Mouse (Mus musculus) forebrain, postnatal 0 days (tissue): ENCODE data around the gene Sap25. TPM values are rescaled to one million over a fixed set of nuclear protein-coding genes. Genes with fewer than 3 reads are reported as not detected.
A peak's percentile ranks its signal among the peaks of the same experiment; 100 is the strongest.

Experiments used
- ATAC-seq: fragments of 200-750 bp; cut with Nextera tagmentation; 2 replicates; pipeline ENCODE4 v1.8.0; 2017; ENCODE audit warnings: mild to moderate bottlenecking, moderate library complexity
- DNase-seq: peaks from one replicate; pipeline ENCODE4 v3.0.0-alpha.2; 2015
- H3K27ac ChIP-seq: fragments of 300-500 bp; sonication (generic); 2 replicates; pipeline ENCODE4 v1.5.1; 2014; ENCODE audit warnings: low read depth, mild to moderate bottlenecking, antibody characterized with exemption, low read length, moderate library complexity, mixed read lengths
- H3K27me3 ChIP-seq: fragments of 300-500 bp; sonication (generic); 2 replicates; pipeline ENCODE4 v1.6.1; 2014; ENCODE audit warnings: mild to moderate bottlenecking, low read length, mixed read lengths; ENCODE audit not compliant: insufficient read depth
- H3K36me3 ChIP-seq: fragments of 300-500 bp; sonication (generic); 2 replicates; pipeline ENCODE4 v1.6.1; 2014; ENCODE audit warnings: mild to moderate bottlenecking, moderate library complexity; ENCODE audit not compliant: insufficient read depth
- H3K4me1 ChIP-seq: fragments of 300-500 bp; sonication (generic); 2 replicates; pipeline ENCODE4 v1.6.1; 2014; ENCODE audit warnings: antibody characterized with exemption; ENCODE audit not compliant: insufficient read depth
- H3K4me2 ChIP-seq: fragments of 300-500 bp; sonication (generic); 2 replicates; pipeline ENCODE4 v1.6.1; 2014; ENCODE audit warnings: low read depth, mild to moderate bottlenecking, moderate library complexity
- H3K4me3 ChIP-seq: fragments of 300-500 bp; sonication (generic); 2 replicates; pipeline ENCODE4 v1.5.1; 2014; ENCODE audit warnings: low read depth, low read length, mixed read lengths
- H3K9ac ChIP-seq: fragments of 300-500 bp; sonication (generic); 2 replicates; pipeline ENCODE4 v1.6.1; 2014; ENCODE audit warnings: mild to moderate bottlenecking
- H3K9me3 ChIP-seq: fragments of 300-500 bp; sonication (generic); 2 replicates; pipeline ENCODE4 v1.6.1; 2016; ENCODE audit warnings: low read length
- CTCF ChIP-seq: sonication (generic); IDR thresholded peaks from 2 replicates; pipeline ENCODE4 v1.5.1; 2016; ENCODE audit warnings: antibody characterized with exemption, control low read depth, low read depth
- WGBS: fragments of 180-500 bp; shearing (Covaris S2); extraction: QIAGEN DNeasy Blood & Tissue Kit; methylation state at CpG from one replicate; pipeline ENCODE4 v1.1.7; 2014; 5-methylcytosine and 5-hydroxymethylcytosine counted together
- polyA plus RNA-seq: library from polyadenylated mRNA; unstranded; fragments of >200 nt; fragmentation: Nextera tagmentation; extraction: Ambion mirVana; gene quantifications from 2 replicates; pipeline ENCODE4 v1.2.1, GENCODE M21; 2015
- total RNA-seq: library from RNA; depleted of rRNA; stranded (reverse); fragments of >200 nt; gene quantifications from 2 replicates; pipeline ENCODE4 v1.2.3, GENCODE M21; 2014

Sap25 gene
- total and polyA plus RNA-seq, 2 experiments from 2014 or later, result 1.8 to 4.4 TPM

GRCm38 (mm10) chr5:137627991-137628390 lies 13.1 kb upstream of the Sap25 start:
- Histone ChIP-seq H3K9me3 (no peaks in the 10 kb centered on the region), H3K9ac (peak overlapping the region; percentile 64), H3K27ac (peak overlapping the region; percentile 85), H3K4me1 (peaks cover 14% of the 10 kb centered on the region), H3K36me3 (no peaks in the 10 kb centered on the region), H3K4me3 (peak overlapping the region; percentile 61), H3K4me2 (peak overlapping the region; percentile 73), H3K27me3 (no peaks in the 10 kb centered on the region)
- no peak for DNase-seq
- no peak for TF ChIP-seq CTCF
- ATAC-seq, result no peak
- WGBS, result 2% methylated on average over 9 of the region's 9 CpGs

- H3K4me2 ChIP-seq, result peak within 1 kb of the TSS; percentile 90
- H3K36me3 ChIP-seq, result 0 out of 2 replicates have a peak, but pooled peaks cover 1% of the 10 kb centered on the region
- peak; percentile 33; the same call in 1 of the 2 replicates for TF ChIP-seq CTCF
- WGBS, result under 1% methylated on average over 45 of the region's 46 CpGs
- DNase-seq, result peak; percentile 100
- peaks cover 14% of the 10 kb centered on the region for H3K4me1 ChIP-seq
- no peaks in the 10 kb centered on the region for H3K9me3 ChIP-seq
- H3K4me3 ChIP-seq, result peak within 1 kb of the TSS; percentile 90
- peak within 1 kb of the TSS; percentile 75 for H3K9ac ChIP-seq
- H3K27ac ChIP-seq, result peak within 1 kb of the TSS; percentile 85
- no peaks in the 10 kb centered on the region for H3K27me3 ChIP-seq
- peak; percentile 98 for ATAC-seq
Measured at GRCm38 (mm10) chr5:137628498-137629305, 12.4 kb upstream of the Sap25 start, which contains the start of the genes Fbxo24, Lrch4 and Gm20605. Gene Fbxo24 (minus strand): TSS chr5:137629002. Gene Lrch4 (plus strand): TSS chr5:137629121. Gene Gm20605 (plus strand): TSS chr5:137629175.

GRCm38 (mm10) chr5:137629306-137629721 lies 11.8 kb upstream of the Sap25 start:
- Histone ChIP-seq H3K4me2 (peak overlapping the region; percentile 90), H3K9me3 (no peaks in the 10 kb centered on the region), H3K27me3 (no peaks in the 10 kb centered on the region), H3K36me3 (peaks cover 8% of the 10 kb centered on the region; the same call in 1 of the 2 replicates), H3K27ac (peak overlapping the region; percentile 74), H3K4me1 (peaks cover 14% of the 10 kb centered on the region), H3K4me3 (peak overlapping the region; percentile 90), H3K9ac (peak overlapping the region; percentile 75)
- no peak for ATAC-seq
- under 1% methylated on average over 23 of the region's 23 CpGs for WGBS
- DNase-seq, result no peak
- TF ChIP-seq CTCF, result no peak

GRCm38 (mm10) chr5:137629906-137630545 lies 11.1 kb upstream of the Sap25 start:
- DNase-seq, result no peak
- Histone ChIP-seq H3K36me3 (peaks cover 8% of the 10 kb centered on the region; the same call in 1 of the 2 replicates), H3K27me3 (no peaks in the 10 kb centered on the region), H3K27ac (no peak overlapping the region), H3K9me3 (no peaks in the 10 kb centered on the region), H3K9ac (peak overlapping the region; percentile 75), H3K4me3 (peak overlapping the region; percentile 90), H3K4me1 (peaks cover 14% of the 10 kb centered on the region), H3K4me2 (peak overlapping the region; percentile 90)
- TF ChIP-seq CTCF, result no peak
- ATAC-seq, result no peak
- WGBS, result 31% methylated on average over 6 of the region's 6 CpGs

- H3K4me3 ChIP-seq, result no peak overlapping the region
- H3K9me3 ChIP-seq, result no peaks in the 10 kb centered on the region
- DNase-seq (no peak), ATAC-seq (no peak)
- H3K9ac ChIP-seq, result no peak overlapping the region
- H3K4me2 ChIP-seq, result peak overlapping the region; percentile 90
- H3K36me3 ChIP-seq, result peaks cover 13% of the 10 kb centered on the region
- TF ChIP-seq CTCF, result no peak
- 52% methylated on average over 3 of the region's 3 CpGs for WGBS
- no peaks in the 10 kb centered on the region for H3K27me3 ChIP-seq
- peaks cover 14% of the 10 kb centered on the region for H3K4me1 ChIP-seq
- 0 out of 2 replicates have a peak overlapping the region, but pooled peaks have one; percentile 21 for H3K27ac ChIP-seq
Measured at GRCm38 (mm10) chr5:137630602-137631001, 10.5 kb upstream of the Sap25 start.

- DNase-seq (no peak), ATAC-seq (no peak)
- 77% methylated on average over 9 of the region's 9 CpGs for WGBS
- Histone ChIP-seq H3K9ac (no peak overlapping the region), H3K4me2 (no peak overlapping the region), H3K9me3 (no peaks in the 10 kb centered on the region), H3K36me3 (peaks cover 19% of the 10 kb centered on the region), H3K4me3 (no peak overlapping the region), H3K27me3 (no peaks in the 10 kb centered on the region), H3K27ac (0 out of 2 replicates have a peak overlapping the region, but pooled peaks have one; percentile 21), H3K4me1 (peaks cover 14% of the 10 kb centered on the region)
- TF ChIP-seq CTCF, result no peak
Measured at GRCm38 (mm10) chr5:137631171-137631570, 10.0 kb upstream of the Sap25 start.

GRCm38 (mm10) chr5:137631591-137631990 lies 9.5 kb upstream of the Sap25 start:
- 88% methylated on average over 4 of the region's 4 CpGs for WGBS

More at GRCm38 (mm10) chr5:137631591-137631990, 9.5 kb upstream of the Sap25 start:
- Histone ChIP-seq H3K36me3 (peaks cover 23% of the 10 kb centered on the region), H3K4me2 (no peak overlapping the region), H3K9ac (no peak overlapping the region), H3K4me3 (no peak overlapping the region), H3K27me3 (no peaks in the 10 kb centered on the region), H3K9me3 (no peaks in the 10 kb centered on the region), H3K4me1 (peaks cover 14% of the 10 kb centered on the region), H3K27ac (no peak overlapping the region)
- DNase-seq (no peak), ATAC-seq (no peak)
- no peak for TF ChIP-seq CTCF
